Mouse (Mus musculus) intestine, embryonic 16.5 days (tissue): Measurements from ENCODE around the gene St6galnac1. TPM values are rescaled to one million over a fixed set of nuclear protein-coding genes. Genes with fewer than 3 reads are reported as not detected.

Experiments
- ATAC-seq: fragments of 200-750 bp; cut with Nextera tagmentation; 2 replicates; pipeline ENCODE4 v1.8.0; 2017; ENCODE audit warnings: moderate TSS enrichment, moderate library complexity
- H3K27ac ChIP-seq: fragments of 300-500 bp; sonication (generic); 2 replicates; pipeline ENCODE4 v1.5.1; 2014; ENCODE audit warnings: mild to moderate bottlenecking, low read length
- H3K27me3 ChIP-seq: fragments of 300-500 bp; sonication (generic); replicated peaks from 2 replicates; pipeline ENCODE4 v1.6.1; 2014; ENCODE audit warnings: low read length, control low read depth, mixed read lengths; ENCODE audit not compliant: control insufficient read depth, insufficient read depth
- H3K36me3 ChIP-seq: fragments of 300-500 bp; sonication (generic); 2 replicates; pipeline ENCODE4 v1.6.1; 2014; ENCODE audit warnings: low read length, control low read depth; ENCODE audit not compliant: control insufficient read depth, insufficient read depth
- H3K4me1 ChIP-seq: fragments of 300-500 bp; sonication (generic); 2 replicates; pipeline ENCODE4 v1.6.1; 2014; ENCODE audit warnings: low read length, control low read depth, mixed read lengths; ENCODE audit not compliant: control insufficient read depth, insufficient read depth
- H3K4me2 ChIP-seq: fragments of 300-500 bp; sonication (generic); 2 replicates; pipeline ENCODE4 v1.6.1; 2014; ENCODE audit warnings: low read depth, low read length, control low read depth
- H3K4me3 ChIP-seq: fragments of 300-500 bp; sonication (generic); 2 replicates; pipeline ENCODE4 v1.5.1; 2014; ENCODE audit warnings: mild to moderate bottlenecking, low read length
- H3K9ac ChIP-seq: fragments of 300-500 bp; sonication (generic); 2 replicates; pipeline ENCODE4 v1.6.1; 2014; ENCODE audit warnings: low read depth, low read length
- H3K9me3 ChIP-seq: fragments of 300-500 bp; sonication (generic); 2 replicates; pipeline ENCODE4 v1.6.1; 2016; ENCODE audit warnings: low read length, control low read depth; ENCODE audit not compliant: control insufficient read depth
- WGBS: fragments of 180-500 bp; shearing (Covaris S2); extraction: QIAGEN DNeasy Blood & Tissue Kit; methylation state at CpG from one replicate; pipeline ENCODE4 v1.1.7; 2014; 5-methylcytosine and 5-hydroxymethylcytosine counted together
- polyA plus RNA-seq: library from polyadenylated mRNA; unstranded; fragments of >200 nt; fragmentation: Nextera tagmentation; extraction: Ambion mirVana; gene quantifications from 2 replicates; pipeline ENCODE4 v1.2.1, GENCODE M21; 2015

Gene St6galnac1
- polyA plus RNA-seq, 1 experiment from 2014 or later = not detected

- H3K9ac ChIP-seq = no peak overlapping the region
- 80% methylated on average over 11 of the region's 11 CpGs for WGBS
These were observed 33.6 kb upstream of the St6galnac1 start for GRCm38 (mm10) chr11:116808811-116809395.

GRCm38 (mm10) chr11:116807938-116808606, 32.8 kb upstream of the St6galnac1 start:
- WGBS = 19% methylated on average over 7 of the region's 7 CpGs
- peak; percentile 60 for ATAC-seq
- H3K27ac ChIP-seq = peak overlapping the region; percentile 3; the same call in 1 of the 2 replicates

More at GRCm38 (mm10) chr11:116808811-116809395, 33.6 kb upstream of the St6galnac1 start:
- no peak overlapping the region for H3K4me3 ChIP-seq
- no peaks in the 10 kb centered on the region; the same call in 1 of the 2 replicates for H3K36me3 ChIP-seq
- peaks cover 32% of the 10 kb centered on the region for H3K4me1 ChIP-seq
- no peak overlapping the region for H3K4me2 ChIP-seq
- H3K27ac ChIP-seq = no peak overlapping the region
- no peaks in the 10 kb centered on the region for H3K27me3 ChIP-seq
- no peak for ATAC-seq
- H3K9me3 ChIP-seq = no peaks in the 10 kb centered on the region

GRCm38 (mm10) chr11:116807526-116807925, 32.2 kb upstream of the St6galnac1 start:
- Histone ChIP-seq H3K27ac (peak overlapping the region; percentile 3; the same call in 1 of the 2 replicates), H3K9me3 (no peaks in the 10 kb centered on the region), H3K4me3 (no peak overlapping the region), H3K4me1 (peaks cover 18% of the 10 kb centered on the region), H3K36me3 (no peaks in the 10 kb centered on the region; the same call in 1 of the 2 replicates), H3K4me2 (no peak overlapping the region), H3K9ac (no peak overlapping the region), H3K27me3 (no peaks in the 10 kb centered on the region)
- WGBS = 74% methylated on average over 3 of the region's 3 CpGs
- no peak for ATAC-seq

More at GRCm38 (mm10) chr11:116807938-116808606, 32.8 kb upstream of the St6galnac1 start:
- Histone ChIP-seq H3K36me3 (no peaks in the 10 kb centered on the region; the same call in 1 of the 2 replicates), H3K27me3 (no peaks in the 10 kb centered on the region), H3K4me1 (peaks cover 24% of the 10 kb centered on the region), H3K4me3 (no peak overlapping the region), H3K9me3 (no peaks in the 10 kb centered on the region), H3K9ac (no peak overlapping the region), H3K4me2 (no peak overlapping the region)

GRCm38 (mm10) chr11:116807116-116807515, 31.8 kb upstream of the St6galnac1 start:
- no peak for ATAC-seq

GRCm38 (mm10) chr11:116806136-116807071, 31.1 kb upstream of the St6galnac1 start:
- Histone ChIP-seq H3K27ac (no peak overlapping the region), H3K36me3 (no peaks in the 10 kb centered on the region; the same call in 1 of the 2 replicates), H3K9ac (no peak overlapping the region), H3K4me3 (no peak overlapping the region), H3K9me3 (no peaks in the 10 kb centered on the region), H3K4me1 (peaks cover 11% of the 10 kb centered on the region), H3K4me2 (no peak overlapping the region), H3K27me3 (no peaks in the 10 kb centered on the region)
- WGBS = 72% methylated on average over 15 of the region's 15 CpGs
- ATAC-seq = no peak

More at GRCm38 (mm10) chr11:116807116-116807515, 31.8 kb upstream of the St6galnac1 start:
- Histone ChIP-seq H3K4me3 (no peak overlapping the region), H3K4me2 (no peak overlapping the region), H3K27ac (no peak overlapping the region), H3K9me3 (no peaks in the 10 kb centered on the region), H3K4me1 (peaks cover 15% of the 10 kb centered on the region), H3K27me3 (no peaks in the 10 kb centered on the region), H3K9ac (no peak overlapping the region), H3K36me3 (no peaks in the 10 kb centered on the region; the same call in 1 of the 2 replicates)
- 55% methylated on average over 7 of the region's 7 CpGs for WGBS

- no peak for ATAC-seq
- 83% methylated on average over 5 of the region's 5 CpGs for WGBS
These were observed 27.4 kb upstream of the St6galnac1 start for GRCm38 (mm10) chr11:116802709-116803108.

GRCm38 (mm10) chr11:116801106-116801505, 25.8 kb upstream of the St6galnac1 start:
- H3K4me3 ChIP-seq = no peak overlapping the region
- no peak for ATAC-seq
- H3K27me3 ChIP-seq = no peaks in the 10 kb centered on the region
- no peaks in the 10 kb centered on the region for H3K9me3 ChIP-seq
- H3K27ac ChIP-seq = no peak overlapping the region
- H3K4me1 ChIP-seq = no peaks in the 10 kb centered on the region
- no peak overlapping the region for H3K9ac ChIP-seq
- WGBS = 78% methylated on average over 5 of the region's 5 CpGs
- no peak overlapping the region for H3K4me2 ChIP-seq
- no peaks in the 10 kb centered on the region for H3K36me3 ChIP-seq

More at GRCm38 (mm10) chr11:116802709-116803108, 27.4 kb upstream of the St6galnac1 start:
- H3K36me3 ChIP-seq = no peaks in the 10 kb centered on the region
- peaks cover 3% of the 10 kb centered on the region; the same call in 1 of the 2 replicates for H3K4me1 ChIP-seq
- no peaks in the 10 kb centered on the region for H3K27me3 ChIP-seq
- H3K9me3 ChIP-seq = no peaks in the 10 kb centered on the region
- no peak overlapping the region for H3K9ac ChIP-seq
- H3K4me3 ChIP-seq = no peak overlapping the region
- H3K27ac ChIP-seq = no peak overlapping the region
- no peak overlapping the region for H3K4me2 ChIP-seq

GRCm38 (mm10) chr11:116799364-116799763, 24.1 kb upstream of the St6galnac1 start:
- no peak overlapping the region for H3K4me3 ChIP-seq
- 84% methylated on average over 5 of the region's 5 CpGs for WGBS

GRCm38 (mm10) chr11:116784221-116784620, 8.9 kb upstream of the St6galnac1 start:
- ATAC-seq = no peak
- 91% methylated on average over 10 of the region's 10 CpGs for WGBS
- no peak overlapping the region for H3K27ac ChIP-seq

More at GRCm38 (mm10) chr11:116799364-116799763, 24.1 kb upstream of the St6galnac1 start:
- no peak overlapping the region for H3K27ac ChIP-seq
- no peak for ATAC-seq
- no peaks in the 10 kb centered on the region for H3K27me3 ChIP-seq
- no peak overlapping the region for H3K4me2 ChIP-seq
- no peaks in the 10 kb centered on the region for H3K9me3 ChIP-seq
- no peak overlapping the region for H3K9ac ChIP-seq
- no peaks in the 10 kb centered on the region for H3K36me3 ChIP-seq
- no peaks in the 10 kb centered on the region for H3K4me1 ChIP-seq

More at GRCm38 (mm10) chr11:116784221-116784620, 8.9 kb upstream of the St6galnac1 start:
- Histone ChIP-seq H3K4me3 (no peak overlapping the region), H3K4me2 (no peak overlapping the region), H3K9ac (no peak overlapping the region), H3K9me3 (no peaks in the 10 kb centered on the region), H3K4me1 (no peaks in the 10 kb centered on the region), H3K27me3 (no peaks in the 10 kb centered on the region), H3K36me3 (no peaks in the 10 kb centered on the region)
